Mouse (Mus musculus): ENCODE measurements around the gene Tenm4. TPM values are rescaled to one million over a fixed set of nuclear protein-coding genes. Genes with fewer than 3 reads are reported as not detected.
A peak's percentile ranks its signal among the peaks of the same experiment; 100 is the strongest.

Tenm4 gene
- polyA plus RNA-seq, 1 experiment from 2014 or later, result 11.4 TPM

DNA sequence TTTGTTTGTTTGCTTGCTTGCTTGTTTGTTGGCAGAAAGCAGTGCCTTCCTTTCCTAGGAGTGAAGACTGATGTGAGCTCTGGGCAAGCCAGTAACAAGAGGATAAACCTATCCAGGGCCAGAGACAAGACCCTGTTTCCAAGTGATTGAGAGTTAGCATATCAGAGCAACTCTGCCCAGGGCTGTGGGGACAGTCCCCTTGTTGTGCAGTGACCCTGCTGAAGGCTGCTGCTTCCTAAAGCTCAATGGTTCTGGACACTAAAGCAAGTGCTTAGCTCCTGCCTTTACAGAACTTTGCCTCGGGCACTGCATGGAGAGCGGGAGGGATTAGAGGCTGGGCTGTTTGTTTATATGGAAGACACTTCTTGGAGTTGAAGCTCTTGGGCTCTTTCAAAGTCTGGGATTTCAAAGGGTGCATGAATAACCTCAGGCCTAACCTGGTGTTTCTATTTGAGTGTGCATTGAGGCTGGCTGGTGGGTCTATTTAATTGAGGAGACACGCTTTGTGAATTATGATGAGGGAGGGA, 185.3 kb downstream of the Tenm4 start:
- Histone ChIP-seq H3K4me2 (no peak overlapping the region), H3K9me3 (replicated peaks; ENCODE audit: control insufficient read depth, low read length) (no peaks in the 10 kb centered on the region), H3K27me3 (ENCODE audit: control insufficient read depth, insufficient read depth, low read length) (no peaks in the 10 kb centered on the region), H3K36me3 (ENCODE audit: control insufficient read depth, insufficient read depth, low read length) (no peaks in the 10 kb centered on the region), H3K4me3 (ENCODE audit: low read depth, low read length) (no peak overlapping the region), H3K9ac (ENCODE audit: low read depth, low read length) (no peak overlapping the region), H3K27ac (ENCODE audit: low read depth, low read length) (no peak overlapping the region), H3K4me1 (ENCODE audit: control insufficient read depth, insufficient read depth, low read length) (peaks cover 8% of the 10 kb centered on the region; the same call in 1 of the 2 replicates)
- no peak for ATAC-seq (replicated peaks; ENCODE audit: insufficient number of reproducible peaks, low FRiP score, low TSS enrichment)
- 61% methylated on average over 3 of the region's 3 CpGs for WGBS (ENCODE audit: insufficient replicate concordance)

DNA sequence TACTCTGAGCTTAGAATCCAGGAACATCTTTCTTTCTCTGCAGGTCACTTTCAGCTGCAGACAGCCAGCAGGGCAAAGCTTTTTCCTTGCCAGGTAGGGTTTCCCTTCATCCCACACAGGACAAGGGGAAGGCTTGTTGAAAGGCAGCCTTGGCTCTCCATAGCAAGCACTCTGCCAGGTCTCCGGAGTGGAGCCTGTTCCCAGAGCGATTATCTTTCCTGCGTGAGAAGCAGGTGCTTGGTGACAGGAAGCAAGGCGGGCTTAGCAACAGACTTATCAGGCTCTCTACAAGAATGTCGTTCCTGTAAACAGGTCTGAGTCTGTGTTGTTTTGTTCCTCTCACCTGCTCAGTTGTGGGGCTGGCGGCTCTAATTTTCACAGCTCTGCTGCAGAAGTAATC, 186.5 kb downstream of the Tenm4 start:
- no peak for ATAC-seq (replicated peaks; ENCODE audit: insufficient number of reproducible peaks, low FRiP score, low TSS enrichment)
- peaks cover 8% of the 10 kb centered on the region; the same call in 1 of the 2 replicates for H3K4me1 ChIP-seq (ENCODE audit: control insufficient read depth, insufficient read depth, low read length)
- 8% methylated on average over 6 of the region's 6 CpGs for whole genome bisulfite sequencing (ENCODE audit: insufficient replicate concordance)

DNA sequence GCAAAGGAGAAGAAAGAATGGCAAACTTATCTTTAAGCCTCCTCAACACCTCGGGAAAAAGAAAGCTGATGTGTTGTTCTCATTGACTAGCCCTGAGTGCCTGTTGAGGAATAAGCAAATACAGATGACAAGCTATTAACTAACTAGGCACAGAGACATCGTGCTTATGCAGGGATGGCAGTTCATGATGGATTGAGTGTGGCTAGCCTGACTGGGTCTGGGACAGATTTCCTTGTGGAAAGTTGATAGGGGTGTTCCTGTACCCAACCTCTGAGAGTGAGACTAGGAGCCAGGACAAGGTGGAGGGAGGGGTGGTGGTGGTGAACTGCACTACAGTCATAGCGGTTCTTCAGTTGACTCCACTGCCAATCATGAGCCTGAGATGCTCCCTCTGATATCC, 192.3 kb downstream of the Tenm4 start:
- WGBS (ENCODE audit: insufficient replicate concordance), result 41% methylated on average over 3 of the region's 3 CpGs
- no peaks in the 10 kb centered on the region for H3K4me1 ChIP-seq (ENCODE audit: control insufficient read depth, insufficient read depth, low read length)
- H3K9me3 ChIP-seq (replicated peaks; ENCODE audit: control insufficient read depth, low read length), result no peaks in the 10 kb centered on the region
- H3K4me3 ChIP-seq (ENCODE audit: low read depth, low read length), result no peak overlapping the region
- 0 out of 2 replicates have a peak, but pooled peaks have one; percentile 26 for ATAC-seq (replicated peaks; ENCODE audit: insufficient number of reproducible peaks, low FRiP score, low TSS enrichment)
- no peak overlapping the region for H3K27ac ChIP-seq (ENCODE audit: low read depth, low read length)
- H3K27me3 ChIP-seq (ENCODE audit: control insufficient read depth, insufficient read depth, low read length), result no peaks in the 10 kb centered on the region
- no peak overlapping the region for H3K4me2 ChIP-seq
- H3K9ac ChIP-seq (ENCODE audit: low read depth, low read length), result no peak overlapping the region
- no peaks in the 10 kb centered on the region for H3K36me3 ChIP-seq (ENCODE audit: control insufficient read depth, insufficient read depth, low read length)

More for the DNA sequence above, 186.5 kb downstream of the Tenm4 start:
- Histone ChIP-seq H3K4me3 (ENCODE audit: low read depth, low read length) (no peak overlapping the region), H3K9ac (ENCODE audit: low read depth, low read length) (no peak overlapping the region), H3K4me2 (peak overlapping the region; percentile 14; the same call in 1 of the 2 replicates), H3K27me3 (ENCODE audit: control insufficient read depth, insufficient read depth, low read length) (no peaks in the 10 kb centered on the region), H3K36me3 (ENCODE audit: control insufficient read depth, insufficient read depth, low read length) (no peaks in the 10 kb centered on the region), H3K27ac (ENCODE audit: low read depth, low read length) (no peak overlapping the region), H3K9me3 (replicated peaks; ENCODE audit: control insufficient read depth, low read length) (no peaks in the 10 kb centered on the region)

DNA sequence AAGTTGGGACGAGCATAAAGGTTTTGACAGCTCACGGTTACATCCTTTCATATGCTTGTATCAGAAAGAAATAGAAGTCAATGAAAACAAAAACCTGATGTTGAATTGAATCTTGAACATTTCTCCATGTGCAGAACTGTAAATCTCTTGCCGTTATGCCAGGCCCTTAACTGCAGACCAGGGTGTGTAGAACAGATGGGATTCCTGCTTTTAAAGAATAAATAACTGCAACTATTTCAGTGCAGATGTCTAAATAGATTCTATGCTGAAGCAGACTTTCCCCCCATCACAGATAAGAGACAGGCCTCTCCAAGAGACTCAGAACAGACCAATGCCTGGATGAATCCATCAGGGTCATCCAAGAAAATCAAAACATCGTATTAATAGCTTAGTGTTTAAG, 198.9 kb downstream of the Tenm4 start:
- Histone ChIP-seq H3K4me2 (no peak overlapping the region), H3K36me3 (ENCODE audit: control insufficient read depth, insufficient read depth, low read length) (no peaks in the 10 kb centered on the region), H3K4me3 (ENCODE audit: low read depth, low read length) (no peak overlapping the region), H3K27ac (ENCODE audit: low read depth, low read length) (no peak overlapping the region), H3K4me1 (ENCODE audit: control insufficient read depth, insufficient read depth, low read length) (no peaks in the 10 kb centered on the region), H3K27me3 (ENCODE audit: control insufficient read depth, insufficient read depth, low read length) (no peaks in the 10 kb centered on the region), H3K9me3 (replicated peaks; ENCODE audit: control insufficient read depth, low read length) (no peaks in the 10 kb centered on the region), H3K9ac (ENCODE audit: low read depth, low read length) (no peak overlapping the region)
- no peak for ATAC-seq (replicated peaks; ENCODE audit: insufficient number of reproducible peaks, low FRiP score, low TSS enrichment)
- 90% methylated on average over 4 of the region's 4 CpGs for whole genome bisulfite sequencing (ENCODE audit: insufficient replicate concordance)

DNA sequence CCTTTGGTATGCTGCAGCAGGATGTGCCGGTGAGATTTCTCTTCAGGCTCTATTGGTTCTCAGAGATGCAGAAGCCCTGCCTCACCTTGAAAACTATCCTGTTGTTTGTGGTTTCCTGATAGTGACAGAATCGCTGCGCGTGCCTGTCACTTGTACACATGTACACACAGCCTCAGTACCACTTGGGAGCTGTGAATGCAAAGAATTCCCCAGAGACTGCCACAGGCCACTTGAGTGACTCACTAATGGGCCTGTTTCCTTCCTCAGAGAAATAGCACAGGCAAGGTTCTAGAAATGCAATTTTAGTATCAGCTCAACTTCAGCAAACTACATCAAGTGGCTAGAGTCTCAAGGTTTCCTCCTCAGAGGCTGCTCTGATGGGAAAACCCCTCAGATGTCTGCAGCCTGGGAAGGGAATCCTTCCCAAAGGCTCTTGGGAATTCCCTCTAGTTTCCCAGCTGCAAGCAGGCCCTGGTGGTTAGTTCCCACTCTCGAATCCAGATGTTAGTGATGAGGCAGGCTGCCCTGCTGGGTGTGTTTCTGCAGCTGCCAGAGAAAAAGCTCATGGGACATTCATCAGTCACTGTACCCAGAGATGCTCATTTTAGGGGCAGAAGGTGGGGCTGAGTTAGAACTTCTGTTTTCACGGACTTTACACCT, 203.1 kb downstream of the Tenm4 start:
- 58% methylated on average over 6 of the region's 6 CpGs for WGBS (ENCODE audit: insufficient replicate concordance)
- Histone ChIP-seq H3K9me3 (replicated peaks; ENCODE audit: control insufficient read depth, low read length) (no peaks in the 10 kb centered on the region), H3K4me1 (ENCODE audit: control insufficient read depth, insufficient read depth, low read length) (no peaks in the 10 kb centered on the region), H3K4me2 (no peak overlapping the region), H3K4me3 (ENCODE audit: low read depth, low read length) (no peak overlapping the region), H3K27ac (ENCODE audit: low read depth, low read length) (no peak overlapping the region), H3K36me3 (ENCODE audit: control insufficient read depth, insufficient read depth, low read length) (no peaks in the 10 kb centered on the region), H3K9ac (ENCODE audit: low read depth, low read length) (no peak overlapping the region), H3K27me3 (ENCODE audit: control insufficient read depth, insufficient read depth, low read length) (no peaks in the 10 kb centered on the region)
- no peak for ATAC-seq (replicated peaks; ENCODE audit: insufficient number of reproducible peaks, low FRiP score, low TSS enrichment)

DNA sequence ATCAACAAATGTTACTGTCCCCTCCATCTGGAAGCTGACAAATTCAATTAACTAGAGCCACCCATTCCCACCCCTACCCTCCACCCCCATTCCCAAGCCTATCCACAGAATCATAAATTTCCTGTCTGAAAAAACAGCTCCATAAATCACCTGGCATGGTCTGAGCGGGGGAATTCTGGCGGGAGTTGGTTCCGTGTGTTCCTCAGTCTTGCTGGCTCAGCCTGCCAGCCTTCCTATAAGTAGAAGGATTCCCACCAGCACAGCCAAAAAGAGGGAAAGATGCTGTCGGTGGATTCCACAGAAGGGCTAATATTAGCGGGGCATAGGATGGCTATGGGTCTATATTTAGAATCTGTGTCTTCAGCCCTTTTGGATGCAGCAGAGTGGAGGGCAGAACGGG, 204.5 kb downstream of the Tenm4 start:
- Histone ChIP-seq H3K4me3 (ENCODE audit: low read depth, low read length) (no peak overlapping the region), H3K4me1 (ENCODE audit: control insufficient read depth, insufficient read depth, low read length) (no peaks in the 10 kb centered on the region), H3K9me3 (replicated peaks; ENCODE audit: control insufficient read depth, low read length) (no peaks in the 10 kb centered on the region), H3K27ac (ENCODE audit: low read depth, low read length) (no peak overlapping the region), H3K9ac (ENCODE audit: low read depth, low read length) (no peak overlapping the region), H3K27me3 (ENCODE audit: control insufficient read depth, insufficient read depth, low read length) (no peaks in the 10 kb centered on the region), H3K4me2 (no peak overlapping the region), H3K36me3 (ENCODE audit: control insufficient read depth, insufficient read depth, low read length) (no peaks in the 10 kb centered on the region)
- 55% methylated on average over 6 of the region's 6 CpGs for WGBS (ENCODE audit: insufficient replicate concordance)
- no peak for ATAC-seq (replicated peaks; ENCODE audit: insufficient number of reproducible peaks, low FRiP score, low TSS enrichment)

DNA sequence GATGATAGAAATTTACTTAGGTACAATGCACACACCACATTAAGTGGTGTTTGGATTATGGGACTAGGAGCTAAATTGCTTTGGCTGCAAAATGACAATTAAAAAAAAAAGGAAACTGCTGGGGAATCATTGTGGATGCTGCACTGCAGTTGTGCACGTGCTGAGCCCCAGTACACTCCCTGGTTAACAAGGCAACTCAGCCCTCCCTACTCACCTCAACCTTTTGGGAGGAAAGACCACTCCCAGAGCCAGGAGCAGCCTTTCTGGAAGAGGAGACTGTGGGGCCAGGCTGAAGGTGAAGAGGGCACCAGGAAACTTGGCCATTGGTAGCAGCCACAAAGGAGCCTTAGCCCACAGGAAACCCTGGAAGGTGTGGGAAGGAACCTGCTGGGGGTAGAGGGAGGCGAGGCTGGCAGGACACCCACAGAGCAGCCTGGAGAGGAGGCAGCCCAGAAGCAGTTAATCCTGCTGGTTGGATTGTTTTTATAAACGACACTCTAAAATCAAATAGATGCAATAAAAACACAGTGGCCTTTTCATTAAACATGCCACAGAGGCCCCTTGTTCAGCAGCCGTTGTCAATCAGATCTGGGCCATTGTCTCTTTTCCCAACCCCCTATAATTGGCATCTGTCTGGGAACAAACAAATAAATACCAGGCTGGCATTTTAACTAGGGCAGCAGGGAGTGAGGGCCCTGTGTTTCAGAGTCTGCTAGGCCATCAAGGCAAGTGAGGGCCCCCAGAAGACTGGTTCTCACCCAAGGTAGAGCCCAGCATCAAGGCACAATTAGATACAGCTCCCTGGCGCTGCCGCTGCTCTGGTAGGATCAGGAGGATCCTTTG, 212.9 kb downstream of the Tenm4 start:
- Histone ChIP-seq H3K4me2 (no peak overlapping the region), H3K36me3 (ENCODE audit: control insufficient read depth, insufficient read depth, low read length) (no peaks in the 10 kb centered on the region), H3K4me1 (ENCODE audit: control insufficient read depth, insufficient read depth, low read length) (no peaks in the 10 kb centered on the region), H3K4me3 (ENCODE audit: low read depth, low read length) (no peak overlapping the region), H3K9ac (ENCODE audit: low read depth, low read length) (no peak overlapping the region), H3K27ac (ENCODE audit: low read depth, low read length) (no peak overlapping the region), H3K27me3 (ENCODE audit: control insufficient read depth, insufficient read depth, low read length) (no peaks in the 10 kb centered on the region), H3K9me3 (replicated peaks; ENCODE audit: control insufficient read depth, low read length) (no peaks in the 10 kb centered on the region)
- no peak for ATAC-seq (replicated peaks; ENCODE audit: insufficient number of reproducible peaks, low FRiP score, low TSS enrichment)
- WGBS (ENCODE audit: insufficient replicate concordance), result 45% methylated on average over 6 of the region's 6 CpGs

DNA sequence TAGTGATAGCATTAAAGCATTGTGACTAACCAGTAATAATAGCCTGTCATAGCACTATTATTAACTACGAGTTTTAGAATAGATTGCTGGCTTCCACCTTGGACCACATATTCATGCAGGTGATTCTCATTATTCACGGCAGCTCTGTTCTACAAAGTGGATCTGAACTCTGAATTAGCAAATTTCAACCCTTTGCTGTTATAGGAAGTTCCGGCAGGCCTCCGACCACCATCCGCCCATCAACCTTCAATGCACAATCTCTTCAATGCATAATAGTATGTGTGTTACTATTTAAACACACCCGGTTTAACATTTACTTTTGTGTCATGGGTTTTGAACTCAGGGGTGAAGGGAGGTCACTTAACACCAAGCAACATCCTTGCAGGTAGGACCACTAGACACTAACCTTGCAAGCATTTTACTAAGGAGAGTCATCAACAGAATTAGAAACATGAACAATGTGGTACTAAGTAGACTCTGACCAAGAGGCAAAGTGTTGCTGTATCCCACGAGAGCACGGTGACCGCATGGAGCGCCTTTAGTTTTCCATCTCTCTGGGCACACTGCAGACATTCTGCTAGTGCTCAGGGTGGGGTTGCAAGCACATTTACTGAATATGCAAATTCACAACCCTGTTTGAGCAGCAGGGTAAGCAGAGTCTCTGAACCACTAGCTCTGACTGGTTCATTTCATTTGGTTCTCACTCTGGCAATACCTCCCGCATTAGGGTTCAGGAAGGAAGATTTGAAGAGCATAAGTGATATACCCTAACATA, 213.9 kb downstream of the Tenm4 start:
- ATAC-seq (replicated peaks; ENCODE audit: insufficient number of reproducible peaks, low FRiP score, low TSS enrichment), result no peak
- 85% methylated on average over 11 of the region's 11 CpGs for WGBS (ENCODE audit: insufficient replicate concordance)
- H3K36me3 ChIP-seq (ENCODE audit: control insufficient read depth, insufficient read depth, low read length), result no peaks in the 10 kb centered on the region

More for the DNA sequence above, 213.9 kb downstream of the Tenm4 start:
- no peaks in the 10 kb centered on the region for H3K9me3 ChIP-seq (replicated peaks; ENCODE audit: control insufficient read depth, low read length)
- no peaks in the 10 kb centered on the region for H3K4me1 ChIP-seq (ENCODE audit: control insufficient read depth, insufficient read depth, low read length)
- no peak overlapping the region for H3K27ac ChIP-seq (ENCODE audit: low read depth, low read length)
- H3K9ac ChIP-seq (ENCODE audit: low read depth, low read length), result no peak overlapping the region
- H3K4me2 ChIP-seq, result no peak overlapping the region
- no peak overlapping the region for H3K4me3 ChIP-seq (ENCODE audit: low read depth, low read length)
- no peaks in the 10 kb centered on the region for H3K27me3 ChIP-seq (ENCODE audit: control insufficient read depth, insufficient read depth, low read length)

Measured in heart, embryonic 11.5 days (tissue).